In genomic region chr10:41888365-41888941, GRCm38 (mm10) we compare ENCODE assay signal across 8 mouse cellular contexts.
DNase-seq lines count a peak whose midpoint lies in the region; ATAC-seq and TF ChIP-seq lines count a peak whose summit lies in the region.

No protein-coding gene starts in this region.

- H3K4me3 ChIP-seq in heart, adult 2 months, result peak overlapping the region; percentile 95
- peak overlapping the region; percentile 76; the same call in 1 of the 2 replicates for H3K4me3 ChIP-seq in limb, embryonic 15.5 days
- H3K4me3 ChIP-seq in midbrain, postnatal 0 days (ENCODE audit: low read depth, low read length), result peak overlapping the region; percentile 83

- TF ChIP-seq CTCF in heart, adult 2 months (IDR thresholded peaks at IDR 0.05), result peak; percentile 75
- TF ChIP-seq CTCF in midbrain, postnatal 0 days (IDR thresholded peaks at IDR 0.05), result peak; percentile 71

- H3K4me1 ChIP-seq in heart, adult 2 months (ENCODE audit: control insufficient read depth, insufficient read depth, low read length), result peaks cover 18% of the 10 kb centered on the region
- peaks cover 23% of the 10 kb centered on the region for H3K4me1 ChIP-seq in limb, embryonic 15.5 days
- peaks cover 4% of the 10 kb centered on the region; the same call in 1 of the 2 replicates for H3K4me1 ChIP-seq in midbrain, postnatal 0 days (ENCODE audit: insufficient read depth, low read length)

- WGBS in heart, adult 2 months, result 10% methylated on average over 4 of the region's 4 CpGs
- WGBS in limb, embryonic 15.5 days, result 34% methylated on average over 4 of the region's 4 CpGs
- 39% methylated on average over 4 of the region's 4 CpGs for WGBS in midbrain, postnatal 0 days

- H3K27ac ChIP-seq in heart, adult 2 months, result peak overlapping the region; percentile 100
- no peak overlapping the region for H3K27ac ChIP-seq in limb, embryonic 15.5 days
- H3K27ac ChIP-seq in midbrain, postnatal 0 days (ENCODE audit: low read depth, low read length), result no peak overlapping the region; the same call in 1 of the 2 replicates

- DNase-seq in heart, adult 2 months, result no peak
- no peak for DNase-seq in heart, postnatal 25 days (ENCODE audit: low spot score)
- peak; percentile 38 for DNase-seq in T-cell, adult 2 months (ENCODE audit: low spot score)
- peak; percentile 27 for DNase-seq in forelimb bud, embryonic 11.5 days (ENCODE audit: low read depth, low spot score)
- peak; percentile 64 for DNase-seq in midbrain, postnatal 0 days (ENCODE audit: low spot score)
- DNase-seq in left cerebral cortex, adult 18-20 months (ENCODE audit: low spot score in 2 of 2), result no peak
- DNase-seq in spleen, adult 12 weeks (ENCODE audit: low spot score), result no peak

- peak; percentile 30; the same call in 1 of the 2 replicates for TF ChIP-seq POLR2A in heart, adult 2 months (IDR thresholded peaks at IDR 0.05; ENCODE audit: insufficient read depth, low read depth, low read length)

- H3K4me2 ChIP-seq in limb, embryonic 15.5 days, result peak overlapping the region; percentile 64
- peak overlapping the region; percentile 78 for H3K4me2 ChIP-seq in midbrain, postnatal 0 days (ENCODE audit: low read depth, low read length, poor library complexity, severe bottlenecking)

- intact Hi-C loops in heart, adult 2 months (cut with DNase I), result loop anchor here (2.0 kb wide), 2 partner anchors 58 to 78 kb away; no protein-coding TSS in a partner anchor
- intact Hi-C loops in heart, postnatal 25 days (cut with DNase I), result loop anchor here (2.0 to 5.0 kb wide), 2 partner anchors 44 to 56 kb away; no protein-coding TSS in a partner anchor

- TF ChIP-seq EP300 in heart, adult 2 months (IDR thresholded peaks at IDR 0.05; ENCODE audit: insufficient read depth, low read depth, low read length), result no peak

- H3K9ac ChIP-seq in heart, adult 2 months (ENCODE audit: low read depth, low read length), result peak overlapping the region; percentile 59
- no peak overlapping the region for H3K9ac ChIP-seq in limb, embryonic 15.5 days
- H3K9ac ChIP-seq in midbrain, postnatal 0 days (replicated peaks; ENCODE audit: low read length, poor library complexity, severe bottlenecking), result no peak overlapping the region

- H3K79me2 ChIP-seq in heart, adult 2 months (replicated peaks; ENCODE audit: control insufficient read depth, insufficient read depth, low read length), result peaks cover 2% of the 10 kb centered on the region

- H3K36me3 ChIP-seq in heart, adult 2 months (ENCODE audit: control insufficient read depth, insufficient read depth, low read length), result peaks cover 27% of the 10 kb centered on the region
- H3K36me3 ChIP-seq in limb, embryonic 15.5 days, result no peaks in the 10 kb centered on the region
- no peaks in the 10 kb centered on the region for H3K36me3 ChIP-seq in midbrain, postnatal 0 days (ENCODE audit: insufficient read depth, low read length)

- no peaks in the 10 kb centered on the region for H3K9me3 ChIP-seq in limb, embryonic 15.5 days
- no peaks in the 10 kb centered on the region for H3K9me3 ChIP-seq in midbrain, postnatal 0 days (ENCODE audit: low read length)

- no peak for ATAC-seq in limb, embryonic 15.5 days (ENCODE audit: insufficient number of reproducible peaks, low FRiP score, low TSS enrichment, low read depth)
- no peak for ATAC-seq in midbrain, postnatal 0 days (ENCODE audit: low FRiP score)

- no peaks in the 10 kb centered on the region for H3K27me3 ChIP-seq in heart, adult 2 months (ENCODE audit: control insufficient read depth, insufficient read depth, low read length)
- H3K27me3 ChIP-seq in limb, embryonic 15.5 days, result no peaks in the 10 kb centered on the region
- H3K27me3 ChIP-seq in midbrain, postnatal 0 days (ENCODE audit: insufficient read depth, low read length), result no peaks in the 10 kb centered on the region

Comparison
In these comparisons a context has a peak if more than half of its experiments do, and no peak if none do; other contexts are left out.
1. DNase-seq: peak in T-cell, adult 2 months (single experiment), forelimb bud, embryonic 11.5 days (single experiment) and midbrain, postnatal 0 days (single experiment); none in heart, adult 2 months (0 of 2), heart, postnatal 25 days (single experiment), left cerebral cortex, adult 18-20 months (0 of 2) and spleen, adult 12 weeks (single experiment).
2. Peak in every context shown above with its lines, with median percentiles within 50 percentile points of each other: H3K4me3 ChIP-seq.